Mouse (Mus musculus) kidney, adult 2 months (tissue): ENCODE results near the gene Fgf13. TPM values are rescaled to one million over a fixed set of nuclear protein-coding genes. Genes with fewer than 3 reads are reported as not detected.

Experiments
- DNase-seq: peaks from one replicate; pipeline ENCODE4 v3.0.0; 2021
- H3K27ac ChIP-seq: fragments of 200-500 bp; 2 replicates; pipeline ENCODE4 v1.5.1; 2012; ENCODE audit warnings: low read depth, low read length, control low read depth, inconsistent platforms; ENCODE audit not compliant: insufficient read depth
- H3K27me3 ChIP-seq: fragments of 200-500 bp; replicated peaks from 2 replicates; pipeline ENCODE4 v1.6.1; 2012; ENCODE audit warnings: mild to moderate bottlenecking, moderate library complexity, low read length, inconsistent platforms; ENCODE audit not compliant: control insufficient read depth, insufficient read depth
- H3K36me3 ChIP-seq: fragments of 200-500 bp; 2 replicates; pipeline ENCODE4 v1.6.1; 2012; ENCODE audit warnings: mild to moderate bottlenecking, moderate library complexity, low read length, inconsistent platforms; ENCODE audit not compliant: control insufficient read depth, insufficient read depth
- H3K4me1 ChIP-seq: fragments of 200-500 bp; 2 replicates; pipeline ENCODE4 v1.6.1; 2011; ENCODE audit warnings: low read length; ENCODE audit not compliant: control insufficient read depth, insufficient read depth
- H3K4me3 ChIP-seq: fragments of 200-500 bp; 2 replicates; pipeline ENCODE4 v1.5.1; 2011; ENCODE audit warnings: mild to moderate bottlenecking, low read depth, low read length, control low read depth; ENCODE audit not compliant: insufficient read depth
- CTCF ChIP-seq: fragments of 200-500 bp; conservative IDR thresholded peaks from 2 replicates; pipeline ENCODE4 v1.5.1; 2011; ENCODE audit warnings: low read depth, mild to moderate bottlenecking, control low read depth, low read length, moderate library complexity, mixed read lengths; ENCODE audit not compliant: insufficient read depth, insufficient read length
- POLR2A ChIP-seq: fragments of 200-500 bp; IDR thresholded peaks from one replicate; pipeline ENCODE4 v1.6.1; 2011; ENCODE audit warnings: low read depth, low read length, control low read depth
- WGBS: fragments of 180-500 bp; shearing (Covaris S2); methylation state at CpG from one replicate; pipeline ENCODE4 v1.1.7; 2018; 5-methylcytosine and 5-hydroxymethylcytosine counted together
- polyA plus RNA-seq: library from polyadenylated mRNA; depleted of rRNA; stranded (reverse); fragments of >200 nt; gene quantifications from 2 replicates; pipeline ENCODE4 v1.2.3, GENCODE M21; 2012; rRNA removed

Fgf13 gene
- polyA plus RNA-seq, result 0.41 and 0.59 TPM in 2 replicates

- no peak for DNase-seq
- WGBS, result under 1% methylated on average over 36 of the region's 47 CpGs
- H3K36me3 ChIP-seq, result no peaks in the 10 kb centered on the region
Observed at GRCm38 (mm10) chrX:59567695-59568431, at the start of gene Fgf13. TSS of gene Fgf13 (minus strand) at chrX:59568071.

DNA sequence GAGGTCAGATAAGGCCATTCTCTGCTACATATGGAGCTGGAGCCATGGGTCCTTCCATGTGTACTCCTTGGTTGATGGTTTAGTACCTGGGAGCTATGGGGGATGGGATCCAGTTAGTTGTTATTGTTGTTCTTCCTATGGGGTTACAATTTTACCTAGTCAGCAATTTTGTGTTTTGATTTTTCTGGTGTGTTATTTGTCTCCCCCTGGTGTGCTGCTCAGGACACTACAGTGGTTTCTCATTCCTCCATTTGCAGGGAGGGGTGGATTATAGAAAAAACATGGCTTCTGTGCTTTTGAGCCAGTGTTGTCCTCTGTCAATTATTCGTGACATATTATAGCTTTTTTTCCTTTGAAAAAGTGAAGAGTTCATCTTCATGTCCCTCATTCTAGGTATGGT lies 38.7 kb upstream of the Fgf13 start:
- H3K36me3 ChIP-seq, result no peaks in the 10 kb centered on the region
- H3K4me1 ChIP-seq, result no peaks in the 10 kb centered on the region
- no peak for DNase-seq
- no peak overlapping the region for H3K4me3 ChIP-seq
- 60% methylated on average over 1 of the region's 1 CpGs for WGBS
- no peaks in the 10 kb centered on the region for H3K27me3 ChIP-seq
- H3K27ac ChIP-seq, result no peak overlapping the region
- no peak for TF ChIP-seq POLR2A
- 0 out of 2 replicates have a peak, but pooled peaks have one; percentile 2 for TF ChIP-seq CTCF

More at GRCm38 (mm10) chrX:59567695-59568431, at the start of gene Fgf13:
- Histone ChIP-seq H3K27me3 (no peaks in the 10 kb centered on the region), H3K4me3 (peak within 1 kb of the TSS; percentile 24), H3K4me1 (no peaks in the 10 kb centered on the region), H3K27ac (no peak within 1 kb of the TSS)
- TF ChIP-seq CTCF (no peak), POLR2A (no peak)

GRCm38 (mm10) chrX:59589050-59589449 lies 21.2 kb upstream of the Fgf13 start:
- no peak overlapping the region for H3K27ac ChIP-seq
- 23% methylated on average over 5 of the region's 5 CpGs for WGBS
- TF ChIP-seq POLR2A (no peak), CTCF (no peak)

DNA sequence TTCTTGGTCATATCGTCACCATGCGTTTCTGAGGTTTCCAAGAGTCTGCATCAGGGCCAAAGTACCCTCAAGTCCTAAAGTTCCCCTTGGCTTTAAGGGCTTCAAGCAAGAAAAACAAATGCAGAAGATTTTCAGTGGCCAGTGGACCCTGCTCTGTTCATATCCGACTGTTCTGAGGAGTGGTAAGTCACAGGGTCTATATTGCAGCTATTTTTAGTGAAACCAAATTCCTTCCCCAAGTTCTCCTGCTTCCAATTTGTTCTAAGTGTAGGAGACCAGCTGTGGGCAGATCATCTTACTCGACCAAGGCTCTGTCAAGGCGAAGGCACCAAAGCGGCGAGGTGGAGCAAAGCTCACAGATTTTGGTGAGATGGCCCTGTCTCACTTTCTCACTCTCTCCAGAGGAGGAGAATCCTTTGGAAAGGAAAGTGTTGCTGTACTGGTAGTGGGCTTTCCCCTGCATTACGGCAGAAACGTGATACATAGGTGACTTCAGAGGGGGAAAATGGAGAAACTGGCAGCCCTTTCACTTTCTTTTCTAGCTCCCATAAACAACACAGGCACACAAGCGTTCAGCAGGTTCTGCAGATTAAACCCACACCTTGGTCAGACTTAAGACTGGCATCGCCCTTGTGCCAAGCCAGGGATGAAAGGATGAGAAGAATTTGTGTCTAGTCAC lies 17.8 kb upstream of the Fgf13 start:
- H3K27me3 ChIP-seq, result no peaks in the 10 kb centered on the region
- no peak for DNase-seq
- H3K36me3 ChIP-seq, result no peaks in the 10 kb centered on the region
- H3K4me1 ChIP-seq, result no peaks in the 10 kb centered on the region
- H3K27ac ChIP-seq, result no peak overlapping the region
- WGBS, result 48% methylated on average over 11 of the region's 11 CpGs
- no peak for TF ChIP-seq POLR2A
- TF ChIP-seq CTCF, result no peak
- no peak overlapping the region for H3K4me3 ChIP-seq

More at GRCm38 (mm10) chrX:59589050-59589449, 21.2 kb upstream of the Fgf13 start:
- Histone ChIP-seq H3K36me3 (no peaks in the 10 kb centered on the region), H3K27me3 (no peaks in the 10 kb centered on the region), H3K4me1 (no peaks in the 10 kb centered on the region), H3K4me3 (no peak overlapping the region)
- DNase-seq, result no peak

DNA sequence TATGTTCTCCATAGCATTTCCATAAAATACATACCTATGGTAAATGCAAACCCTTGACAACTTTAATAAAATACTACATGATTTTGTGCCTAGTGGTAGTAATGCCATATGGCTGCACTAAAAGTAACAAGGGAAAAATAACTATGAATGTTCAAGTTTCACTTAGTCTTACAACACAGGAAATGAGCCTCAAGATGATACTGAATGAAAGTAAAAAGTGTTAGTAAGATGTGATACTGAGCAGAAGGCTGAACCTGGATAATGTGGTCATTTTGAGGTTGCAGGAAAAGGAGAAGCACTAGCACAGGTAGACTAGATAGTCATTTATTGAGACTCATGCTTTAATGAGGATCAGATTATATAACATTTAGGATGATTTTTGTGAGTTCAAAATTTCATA lies 16.2 kb upstream of the Fgf13 start:
- TF ChIP-seq POLR2A, result no peak
- no peak for TF ChIP-seq CTCF
- H3K27me3 ChIP-seq, result no peaks in the 10 kb centered on the region
- H3K4me1 ChIP-seq, result no peaks in the 10 kb centered on the region
- no peak overlapping the region for H3K27ac ChIP-seq
- H3K36me3 ChIP-seq, result no peaks in the 10 kb centered on the region
- no peak overlapping the region for H3K4me3 ChIP-seq
- DNase-seq, result no peak

GRCm38 (mm10) chrX:59566826-59567694 lies 811 bp downstream of the Fgf13 start:
- no peak for TF ChIP-seq POLR2A
- TF ChIP-seq CTCF, result no peak
- H3K4me3 ChIP-seq, result peak overlapping the region; percentile 24; the same call in 1 of the 2 replicates
- H3K27ac ChIP-seq, result no peak overlapping the region
- peak; percentile 0 for DNase-seq
- under 1% methylated on average over 72 of the region's 75 CpGs for WGBS
- no peaks in the 10 kb centered on the region for H3K36me3 ChIP-seq
- H3K27me3 ChIP-seq, result no peaks in the 10 kb centered on the region
- no peaks in the 10 kb centered on the region for H3K4me1 ChIP-seq

DNA sequence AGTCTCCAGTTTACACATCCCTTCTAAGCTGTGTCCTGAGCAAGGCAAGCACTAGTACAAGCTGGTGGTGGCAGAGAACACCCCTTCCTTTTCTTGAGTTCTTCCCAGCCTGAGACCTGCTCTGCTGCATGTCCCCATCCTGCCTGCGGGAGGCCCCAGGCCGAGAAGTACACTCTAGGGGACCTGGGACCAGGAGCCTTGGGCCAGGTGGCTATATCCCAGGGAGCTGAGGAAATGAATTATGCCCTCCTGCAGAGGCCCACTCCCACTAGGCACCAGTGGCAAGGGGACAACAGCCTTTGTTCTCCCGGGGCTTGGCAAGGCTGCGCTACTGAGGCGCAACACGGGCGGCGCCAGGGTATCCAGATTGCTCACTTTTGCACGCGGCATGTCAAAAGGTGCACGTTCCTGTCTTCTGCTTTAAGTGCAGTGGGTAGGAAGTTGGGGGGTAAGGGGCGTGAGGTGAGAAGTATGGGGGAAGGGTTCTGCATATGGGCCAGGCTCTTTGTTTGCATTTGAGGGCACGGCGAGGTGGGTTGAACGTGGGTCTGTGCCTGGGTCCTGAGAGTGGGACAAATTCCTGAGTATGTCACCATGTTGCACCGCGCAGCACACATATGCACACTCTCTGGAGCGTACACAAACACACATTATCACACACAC lies 1.7 kb downstream of the Fgf13 start:
- H3K36me3 ChIP-seq, result no peaks in the 10 kb centered on the region
- DNase-seq, result no peak
- WGBS, result 6% methylated on average over 17 of the region's 18 CpGs
- H3K4me1 ChIP-seq, result no peaks in the 10 kb centered on the region
- TF ChIP-seq CTCF (no peak), POLR2A (no peak)
- H3K27ac ChIP-seq, result no peak overlapping the region
- no peaks in the 10 kb centered on the region for H3K27me3 ChIP-seq
- no peak overlapping the region for H3K4me3 ChIP-seq
